Mouse (Mus musculus): Measurements from ENCODE around the gene Robo1.
"Not testable (repeated sequence)": the region's sequence is repeated elsewhere in the genome, so short reads cannot be mapped to it uniquely, and the experiment has no call there.

Gene Robo1

DNA sequence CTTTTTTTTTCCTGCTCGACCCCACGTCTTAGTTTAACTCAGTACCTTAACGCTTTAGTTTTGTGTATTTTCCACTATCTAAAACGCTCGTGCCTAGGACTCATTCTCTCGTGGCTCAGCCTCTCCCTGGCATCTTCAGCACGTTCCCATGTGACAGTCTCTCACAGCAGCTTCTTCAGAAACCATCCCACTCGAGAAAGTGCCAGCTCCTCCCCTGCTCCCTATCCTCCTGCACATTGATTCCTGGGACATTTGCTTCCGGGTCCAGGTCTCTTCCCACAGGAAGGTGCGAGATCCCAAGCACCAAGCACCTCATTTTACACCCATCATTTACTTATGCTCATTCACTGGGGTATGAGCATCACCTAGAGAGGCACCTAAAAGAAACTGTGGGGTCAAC is 150.0 kb downstream of the Robo1 start:
- no peak for DNase-seq

DNA sequence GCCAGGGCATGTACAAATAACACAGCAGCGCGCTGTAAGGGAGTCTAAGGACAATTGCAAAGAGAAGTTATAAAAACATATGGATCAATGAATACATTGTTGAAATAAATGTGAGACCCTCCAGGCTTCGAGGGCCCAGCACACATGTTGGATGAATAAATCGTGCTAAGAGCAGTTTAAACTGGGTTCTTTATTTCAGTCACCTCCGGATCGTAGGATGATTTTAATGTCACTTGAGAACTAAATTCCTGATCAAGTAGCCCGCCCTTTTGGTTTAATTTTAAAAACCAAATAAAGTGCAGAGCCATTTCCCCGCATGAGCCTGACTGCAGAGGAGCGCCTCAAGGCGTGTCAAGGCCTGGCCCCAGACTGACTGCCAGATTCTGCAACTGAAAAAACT is 150.5 kb downstream of the Robo1 start:
- no peak for DNase-seq

DNA sequence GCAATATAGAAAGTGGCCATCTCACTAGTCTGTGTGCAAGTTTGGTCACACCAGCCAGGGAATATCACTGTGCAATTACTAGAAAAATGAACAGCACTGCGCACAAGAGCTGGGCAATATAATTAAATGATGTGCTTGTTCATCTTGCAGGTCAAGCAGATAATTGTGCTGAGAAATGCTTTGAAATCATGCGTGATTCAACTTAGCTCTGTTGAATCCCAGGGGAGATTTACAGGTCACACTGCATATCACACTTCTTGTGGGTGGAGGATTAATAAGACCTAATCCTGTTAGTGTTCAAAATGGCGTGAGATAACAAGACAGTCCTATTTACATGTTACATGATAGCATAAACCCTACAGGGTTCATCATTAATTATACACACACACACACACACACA is 157.6 kb downstream of the Robo1 start:
- no peak for DNase-seq

DNA sequence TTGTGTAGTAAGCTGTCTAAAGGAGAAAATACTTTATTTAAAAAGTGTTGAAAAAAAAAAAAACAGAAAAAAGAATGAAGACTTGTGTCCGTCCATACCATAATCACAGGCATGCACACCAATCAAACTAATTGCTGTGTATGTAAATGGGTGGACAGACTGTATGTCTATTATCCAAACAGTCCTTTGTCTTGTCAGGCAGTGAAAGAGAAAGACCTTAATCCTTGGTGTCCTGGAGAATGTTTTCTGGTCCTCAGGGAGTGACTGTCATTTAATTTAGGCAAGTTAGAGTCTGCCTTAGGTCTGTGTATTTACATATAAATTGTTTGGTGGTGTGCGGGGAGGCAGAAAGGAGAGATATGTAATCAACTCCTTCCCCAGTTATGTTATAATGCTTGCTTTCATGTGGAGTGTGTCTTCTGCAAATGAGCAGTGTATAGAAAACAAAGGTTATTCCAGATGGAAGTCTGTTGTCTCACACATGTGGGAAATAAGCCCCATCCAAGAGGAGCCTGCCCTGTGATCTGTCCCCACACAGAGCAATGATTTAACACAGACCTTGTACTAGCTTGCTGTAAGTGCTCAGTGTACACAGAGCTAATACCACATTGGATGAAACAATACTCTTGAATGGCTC is 162.0 kb downstream of the Robo1 start:
- no peak for DNase-seq

DNA sequence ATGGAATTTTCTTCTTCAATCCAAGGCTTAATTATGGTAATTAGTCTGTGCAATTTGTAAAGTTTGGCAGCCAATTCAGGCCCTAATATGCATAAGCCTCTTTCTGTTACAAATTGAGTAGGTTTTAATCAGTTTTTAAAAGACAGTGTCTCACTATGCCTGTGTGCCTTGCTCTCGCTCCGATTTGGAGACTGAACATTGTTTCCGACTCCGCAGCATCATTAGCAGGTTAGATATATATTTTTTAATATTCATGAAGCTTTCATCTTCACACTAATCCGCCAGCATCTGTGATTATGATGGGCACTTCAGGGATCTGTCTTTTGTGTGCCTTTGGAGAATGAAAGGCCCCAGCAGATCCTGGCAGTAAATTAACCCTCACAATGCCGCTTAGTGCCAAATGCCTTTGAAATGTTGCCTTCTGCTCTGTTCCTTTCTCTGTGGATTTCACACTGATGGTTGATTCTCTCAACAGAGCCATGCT is 202.7 kb downstream of the Robo1 start:
- DNase-seq = no peak

DNA sequence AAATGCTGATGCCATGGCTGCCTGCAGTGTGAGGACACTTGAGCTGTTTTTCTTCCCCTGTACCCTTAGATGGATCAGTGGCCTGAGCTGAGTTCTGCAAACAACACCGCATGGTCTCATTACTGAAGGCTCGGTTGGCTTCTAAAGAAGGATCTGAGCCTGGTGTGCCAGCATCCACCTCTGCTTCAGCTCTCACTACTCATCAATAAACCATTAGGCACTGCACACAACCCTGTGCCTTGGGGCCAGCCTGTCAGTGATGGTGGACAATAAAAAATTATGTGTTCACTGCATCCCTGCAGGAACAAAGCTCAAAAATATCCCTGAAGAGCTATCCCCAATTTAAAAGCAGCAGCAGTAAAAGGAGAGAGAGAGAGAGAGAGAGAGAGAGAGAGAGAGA is 223.2 kb downstream of the Robo1 start:
- DNase-seq = no peak

DNA sequence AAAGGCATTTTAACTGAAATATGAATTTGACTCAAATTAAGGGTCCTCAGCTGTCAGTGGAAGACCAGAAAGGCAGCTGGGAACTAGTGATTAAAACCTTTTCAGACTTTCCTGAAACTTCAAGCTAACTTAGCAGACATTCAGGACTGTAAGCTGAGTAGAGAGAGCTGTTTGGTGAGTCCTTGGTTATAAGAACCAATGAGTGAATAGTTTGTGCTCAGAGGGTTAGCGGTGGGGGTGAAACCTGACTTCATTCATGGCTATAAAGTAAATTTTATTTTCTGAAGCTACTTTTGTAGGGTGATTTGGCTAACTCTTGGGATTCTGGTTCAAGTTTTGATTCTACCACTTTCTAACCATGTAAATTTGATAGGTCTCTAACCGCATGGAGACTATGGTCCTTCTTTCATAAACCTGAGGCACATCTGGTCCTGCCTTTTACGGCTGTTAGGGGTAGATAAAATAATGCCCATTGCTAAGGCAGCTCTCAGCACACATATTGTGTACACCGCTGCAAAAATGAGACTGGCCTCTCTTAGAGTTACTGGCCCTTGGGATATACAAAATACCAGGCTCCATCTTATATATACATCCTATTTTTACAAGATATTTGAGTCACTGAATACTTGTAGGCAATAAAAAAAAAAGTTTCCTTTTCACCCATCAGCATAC is 225.9 kb downstream of the Robo1 start:
- DNase-seq = no peak

DNA sequence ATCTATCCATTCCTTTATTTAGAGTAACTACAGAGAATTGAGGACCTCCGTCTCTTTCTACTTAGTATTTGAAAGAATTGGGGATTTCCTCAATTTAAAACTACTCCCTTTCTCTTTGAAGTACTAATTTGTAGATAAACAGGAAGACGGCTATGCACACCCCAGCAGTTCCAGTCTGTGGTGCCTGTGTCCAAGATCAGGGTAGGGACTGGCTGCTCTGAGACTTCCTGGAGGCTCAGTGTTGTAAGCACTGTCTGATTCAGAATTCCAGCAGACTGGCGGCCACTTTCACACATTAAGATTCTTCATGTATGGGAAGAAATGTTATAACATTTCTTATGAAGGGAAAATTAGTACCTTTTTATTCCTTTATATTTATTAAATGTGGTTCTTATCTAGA is 230.1 kb downstream of the Robo1 start:
- DNase-seq = no peak

DNA sequence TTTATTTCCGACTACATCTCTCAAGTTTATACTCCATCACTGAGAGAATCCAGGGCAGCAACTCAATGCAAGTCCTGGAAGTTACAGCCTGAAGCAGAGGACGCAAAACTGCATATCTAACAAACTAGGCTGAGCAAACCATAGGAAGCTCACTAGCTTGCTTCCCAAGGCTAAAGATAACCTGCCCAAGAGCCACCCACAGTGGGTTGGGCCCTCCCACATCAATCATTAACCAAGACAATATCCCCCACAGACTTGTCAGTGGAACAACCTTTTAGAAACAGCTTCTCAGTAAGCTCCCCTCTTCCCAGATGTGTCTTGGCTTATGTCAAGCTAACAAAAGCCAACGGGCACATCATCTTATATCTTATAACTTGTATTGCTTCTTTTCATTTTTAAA is 235.8 kb downstream of the Robo1 start:
- DNase-seq = no peak

DNA sequence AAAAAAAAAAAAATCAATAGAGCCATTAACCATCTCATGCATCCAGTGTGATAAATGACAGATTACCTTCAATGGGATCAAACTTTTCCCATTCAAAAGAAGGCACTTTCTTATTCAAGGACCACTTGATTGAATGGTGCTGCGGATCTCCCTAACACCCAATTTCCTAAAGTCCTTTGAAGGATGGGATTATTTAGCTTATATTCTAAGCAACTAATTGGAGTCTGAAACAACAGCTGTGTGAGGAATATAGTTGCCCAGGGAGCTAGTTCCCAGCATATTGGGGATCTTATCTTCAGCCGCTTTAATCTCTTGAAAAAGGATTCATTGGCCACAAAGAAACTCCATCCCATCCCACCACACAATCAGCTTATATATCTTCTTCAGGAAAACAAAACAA is 236.8 kb downstream of the Robo1 start:
- DNase-seq = no peak

DNA sequence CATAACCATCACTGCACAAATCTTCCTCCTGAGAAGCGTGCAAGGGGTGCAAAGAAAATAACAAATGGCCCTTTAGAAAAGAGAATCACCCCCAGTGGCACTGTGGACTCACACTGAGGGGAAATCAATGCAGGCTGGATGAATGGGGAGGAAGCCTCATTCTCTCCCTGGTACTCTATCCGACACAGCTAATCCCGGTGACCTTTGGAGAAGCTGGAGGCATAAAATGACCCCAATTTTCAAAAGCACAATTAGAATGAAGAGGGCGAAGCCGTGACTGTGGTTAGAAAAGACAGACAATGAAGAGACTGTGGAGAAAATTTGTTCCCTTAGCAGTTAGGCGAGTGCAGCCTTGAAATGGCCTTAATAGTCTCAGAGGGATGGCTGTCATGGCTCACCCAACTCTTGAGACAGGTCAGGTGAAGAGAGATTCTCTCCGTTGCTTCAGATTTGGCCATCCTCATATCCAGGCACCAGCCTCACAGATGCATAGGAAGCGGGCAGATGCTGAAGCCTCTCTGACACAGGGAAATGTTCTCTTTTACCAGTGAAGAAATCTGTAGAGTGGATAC is 243.7 kb downstream of the Robo1 start:
- no peak for DNase-seq

DNA sequence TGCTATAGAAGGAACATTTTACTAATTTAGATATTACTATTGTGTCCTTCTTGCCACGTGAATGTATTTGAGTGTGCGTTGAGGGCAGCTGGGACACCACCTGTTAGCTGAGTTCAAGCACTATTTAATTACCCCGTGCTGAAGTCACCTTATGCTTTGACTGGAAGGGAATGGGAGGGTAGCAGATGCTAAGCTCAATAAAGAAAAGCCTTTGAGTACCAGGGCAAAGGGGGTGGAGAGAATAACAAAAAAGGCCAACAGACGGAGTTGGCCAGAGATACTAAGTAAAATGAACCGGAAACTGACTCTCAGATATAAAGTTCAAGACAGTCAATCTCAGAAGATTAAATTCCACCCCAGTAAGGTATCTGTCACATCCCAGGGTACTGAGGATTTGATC is 245.6 kb downstream of the Robo1 start:
- no peak for DNase-seq

DNA sequence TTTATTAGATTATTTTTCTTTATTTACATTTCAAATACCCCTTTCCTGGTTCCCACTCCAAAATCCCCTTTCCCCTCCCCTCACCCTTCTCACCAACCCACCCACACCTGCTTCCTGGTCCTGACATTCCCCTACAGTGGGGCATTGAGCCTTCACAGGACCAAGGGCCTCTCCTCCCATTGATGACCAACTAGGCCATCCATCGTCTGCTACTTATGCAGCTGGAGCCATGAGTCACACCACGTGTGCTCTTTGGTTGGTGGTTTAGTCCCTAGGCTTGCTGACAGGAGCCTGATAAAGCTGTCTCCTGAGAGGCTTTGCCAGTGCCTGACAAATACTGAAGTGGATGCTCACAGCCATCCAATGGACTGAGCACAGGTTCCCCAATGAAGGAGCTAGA is 254.0 kb downstream of the Robo1 start:
- not testable (repeated sequence) for DNase-seq

DNA sequence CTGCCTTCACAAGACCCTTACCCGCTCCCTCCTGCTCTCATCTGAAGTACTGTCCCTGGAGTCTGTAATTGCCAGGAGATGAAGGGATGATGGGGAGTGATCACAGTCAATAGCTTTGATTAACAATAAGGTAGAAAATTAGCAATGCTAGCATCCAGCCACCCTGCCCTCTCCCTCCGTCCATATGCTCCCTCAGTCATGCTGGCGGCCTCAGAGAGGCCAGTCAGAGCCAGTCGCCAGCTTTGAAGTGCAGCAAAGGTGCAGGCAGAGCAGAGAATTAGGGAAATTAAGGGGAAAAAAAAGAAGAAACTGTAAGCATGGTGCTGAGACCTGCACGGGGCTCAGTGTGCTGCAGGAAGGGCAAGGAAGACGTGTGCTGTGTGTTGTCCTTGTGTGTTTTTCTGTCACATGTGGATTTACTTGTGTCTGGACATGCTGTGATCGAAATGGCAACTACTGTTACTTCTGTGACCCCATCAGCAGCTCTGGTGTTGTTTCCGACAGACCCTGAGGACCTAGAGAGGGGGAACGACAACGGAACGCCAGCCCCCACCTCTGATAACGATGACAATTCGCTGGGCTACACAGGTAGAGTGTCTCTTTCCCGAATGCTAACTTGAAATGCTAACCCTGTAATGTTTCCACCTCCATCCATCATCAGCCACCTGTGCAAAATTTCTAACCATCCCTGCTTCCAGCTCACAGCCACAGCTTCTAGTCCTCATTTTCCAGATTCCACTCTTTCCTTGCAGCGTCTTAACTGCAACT is 255.3 kb downstream of the Robo1 start:
- no peak for DNase-seq

DNA sequence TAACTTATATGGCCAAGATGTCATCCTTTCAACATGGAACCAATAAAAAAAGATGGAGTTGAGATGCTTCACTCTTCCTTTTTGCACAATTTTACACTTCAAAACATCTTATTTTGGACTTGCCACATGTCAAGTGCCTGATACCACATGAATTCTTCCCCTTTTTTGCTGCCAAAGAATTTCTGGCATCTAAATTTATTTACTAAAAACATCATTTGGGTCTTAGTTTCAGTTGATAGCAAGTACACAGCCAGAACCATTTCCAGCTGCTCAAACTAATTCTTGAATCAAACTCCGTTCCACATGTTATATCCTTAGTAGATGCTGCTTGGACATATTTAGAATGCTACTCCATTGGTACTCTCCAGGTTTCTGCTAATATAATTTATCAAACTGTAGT is 267.1 kb downstream of the Robo1 start:
- DNase-seq = no peak

DNA sequence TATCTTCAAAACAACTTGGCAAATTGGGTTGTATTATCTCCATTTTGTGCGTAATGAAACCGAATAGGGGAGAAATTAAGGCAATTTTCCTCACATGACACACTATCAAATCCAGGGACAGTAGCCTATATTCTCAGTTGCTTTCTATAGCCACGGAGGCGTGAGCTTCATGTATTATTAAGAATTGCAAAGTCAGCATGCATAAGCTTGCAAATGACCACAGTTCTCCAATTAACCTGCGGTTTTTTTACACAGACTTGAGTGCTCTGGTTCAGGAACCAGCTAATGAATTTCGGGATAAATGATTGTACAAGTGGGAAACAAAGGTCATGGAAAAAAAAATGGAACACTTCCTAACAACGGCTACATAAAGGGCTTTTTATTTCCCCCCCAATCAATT is 268.9 kb downstream of the Robo1 start:
- DNase-seq = no peak

DNA sequence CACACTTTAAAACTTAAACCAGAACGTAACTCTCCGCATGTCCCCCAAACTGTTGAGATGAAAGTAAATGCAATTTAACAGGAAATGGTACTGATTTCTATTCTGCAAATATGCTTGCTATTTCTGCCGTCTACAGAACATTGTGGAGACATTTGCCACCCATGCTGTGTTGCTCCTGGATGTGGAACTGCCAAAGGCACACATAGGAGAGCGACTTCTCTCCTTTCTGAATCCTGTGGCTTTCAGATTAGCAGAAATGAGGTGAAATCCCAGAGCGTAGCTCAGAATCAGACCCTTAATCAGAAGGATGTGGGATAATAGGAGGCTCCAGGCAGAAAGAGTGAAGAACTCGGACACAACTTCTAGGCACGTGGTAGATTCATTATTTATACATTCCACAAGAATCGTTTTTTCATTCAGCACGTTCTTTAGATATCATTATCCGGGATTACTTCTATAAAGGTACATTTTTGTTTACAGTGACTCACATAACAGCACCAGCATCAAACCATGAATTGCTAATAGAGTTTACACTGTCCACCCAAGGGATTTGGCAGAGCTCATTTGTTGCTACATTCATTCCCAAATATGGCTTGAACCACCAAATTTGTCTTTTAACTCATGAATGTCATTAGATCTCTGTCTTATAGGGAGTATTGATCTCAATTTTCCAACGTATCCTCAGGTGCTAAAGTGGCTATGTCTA is 276.5 kb downstream of the Robo1 start:
- DNase-seq = no peak

DNA sequence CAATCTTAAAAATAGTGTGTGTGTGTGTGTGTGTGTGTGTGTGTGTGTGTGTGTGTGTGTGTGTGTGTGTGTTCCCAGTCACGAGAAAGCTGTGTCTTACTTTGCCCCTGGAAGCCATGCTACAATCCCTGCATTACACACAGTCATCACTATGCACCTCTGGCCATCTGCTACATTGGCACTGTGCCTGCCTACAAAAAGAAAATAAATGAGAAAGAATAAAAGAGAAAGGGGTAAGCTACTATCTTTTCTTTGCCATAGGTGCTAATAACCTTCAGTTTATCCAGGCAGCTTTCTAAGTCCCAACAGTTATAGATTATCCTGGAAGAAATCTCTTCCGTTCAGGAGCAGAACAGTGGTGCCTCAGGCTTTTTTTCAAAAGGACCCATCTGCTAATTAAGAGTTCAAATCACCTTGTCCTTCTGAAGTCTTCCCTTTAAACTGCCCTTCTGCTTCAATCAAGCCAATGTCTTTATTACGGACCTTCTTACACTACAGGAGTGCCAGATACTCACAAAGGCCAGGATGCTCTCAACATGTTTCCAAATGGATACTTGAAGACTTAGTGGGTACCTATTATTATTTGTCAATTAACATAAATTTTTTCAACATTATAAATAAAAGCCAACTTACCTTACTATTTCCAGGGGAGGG is 277.2 kb downstream of the Robo1 start:
- no peak for DNase-seq

DNA sequence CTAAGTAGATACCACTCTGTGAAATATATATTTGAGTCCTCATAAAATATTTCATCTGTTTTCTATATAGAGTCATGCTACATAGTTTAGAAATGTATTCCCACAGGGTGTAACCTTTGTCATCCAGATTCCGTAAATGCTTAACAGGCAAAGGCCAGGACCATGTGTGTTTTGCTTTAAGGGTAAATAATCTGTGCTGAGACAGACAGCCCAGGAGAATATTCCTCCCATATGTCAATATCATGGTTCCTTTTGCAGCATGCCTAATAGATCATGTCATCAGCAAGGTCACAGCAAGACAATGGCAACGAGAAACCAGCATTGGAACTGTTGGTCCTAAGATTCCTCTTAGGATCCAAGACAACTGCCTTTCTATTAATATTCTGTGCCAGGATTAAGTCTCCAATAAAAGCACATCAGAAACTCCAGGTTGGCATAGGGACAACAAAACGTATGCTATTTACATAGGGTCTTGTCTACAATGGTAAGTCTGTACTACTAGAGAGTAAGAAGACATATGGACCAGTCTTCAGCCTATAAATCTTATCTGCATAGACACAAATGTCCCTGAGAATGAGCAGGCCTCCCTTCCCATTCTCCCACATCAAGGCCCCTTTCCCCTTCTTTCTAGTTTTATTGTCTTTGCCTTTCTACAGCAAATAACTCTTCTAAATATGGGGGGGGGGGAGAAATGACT is 279.4 kb downstream of the Robo1 start:
- DNase-seq = no peak

DNA sequence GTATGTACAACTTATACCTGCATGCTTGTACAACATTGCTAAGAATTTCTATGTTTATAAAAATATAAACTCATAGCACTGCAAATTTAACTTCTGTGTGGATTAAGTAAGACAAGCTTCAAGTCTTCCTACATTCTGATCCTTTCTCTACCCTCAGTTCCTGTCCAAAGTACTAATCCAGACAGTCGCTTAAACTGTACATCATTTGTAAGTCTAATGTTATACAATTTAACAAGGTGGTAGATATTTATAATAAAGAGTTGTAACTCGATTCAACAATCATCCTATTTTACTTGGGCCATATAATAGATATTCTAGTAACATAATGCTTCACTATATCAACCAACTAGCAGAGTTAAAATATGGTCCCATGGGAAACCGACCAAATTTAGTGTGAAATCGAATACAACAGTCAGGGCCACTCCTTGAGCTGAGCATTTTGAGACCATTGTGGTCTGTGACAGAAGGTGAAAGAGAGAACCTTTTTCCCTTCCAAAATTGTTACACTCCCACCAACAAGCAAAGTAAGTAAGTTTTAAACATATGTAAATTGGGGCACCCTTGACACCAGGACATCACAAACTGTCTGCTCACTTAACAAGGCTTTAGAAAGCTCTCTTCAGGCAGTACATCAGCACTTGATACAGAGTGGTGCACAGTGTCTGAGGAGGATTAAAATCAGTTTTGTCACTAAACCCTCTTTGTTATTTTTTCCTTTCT is 295.5 kb downstream of the Robo1 start:
- no peak for DNase-seq

DNA sequence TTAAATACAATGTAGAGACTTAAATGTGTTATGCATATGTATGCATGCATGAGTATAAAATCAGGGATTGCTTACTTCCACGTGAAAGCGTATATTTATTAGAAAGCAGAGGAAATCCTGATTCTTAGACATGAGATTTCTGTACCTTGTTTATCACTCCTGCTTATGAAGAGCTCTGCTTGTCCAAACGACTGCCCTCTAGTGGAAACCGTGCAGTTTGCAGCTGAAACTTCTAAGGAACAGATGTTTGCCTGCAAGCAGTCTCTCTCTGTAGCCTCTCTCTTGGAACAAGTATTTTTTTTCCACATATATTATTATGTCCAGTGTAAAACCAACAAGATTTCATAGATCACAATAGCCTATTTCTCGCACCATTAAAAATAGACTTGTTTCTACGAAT is 297.0 kb downstream of the Robo1 start:
- DNase-seq = no peak
